Mouse (Mus musculus): ENCODE data around the gene Slc9b1.

DNA sequence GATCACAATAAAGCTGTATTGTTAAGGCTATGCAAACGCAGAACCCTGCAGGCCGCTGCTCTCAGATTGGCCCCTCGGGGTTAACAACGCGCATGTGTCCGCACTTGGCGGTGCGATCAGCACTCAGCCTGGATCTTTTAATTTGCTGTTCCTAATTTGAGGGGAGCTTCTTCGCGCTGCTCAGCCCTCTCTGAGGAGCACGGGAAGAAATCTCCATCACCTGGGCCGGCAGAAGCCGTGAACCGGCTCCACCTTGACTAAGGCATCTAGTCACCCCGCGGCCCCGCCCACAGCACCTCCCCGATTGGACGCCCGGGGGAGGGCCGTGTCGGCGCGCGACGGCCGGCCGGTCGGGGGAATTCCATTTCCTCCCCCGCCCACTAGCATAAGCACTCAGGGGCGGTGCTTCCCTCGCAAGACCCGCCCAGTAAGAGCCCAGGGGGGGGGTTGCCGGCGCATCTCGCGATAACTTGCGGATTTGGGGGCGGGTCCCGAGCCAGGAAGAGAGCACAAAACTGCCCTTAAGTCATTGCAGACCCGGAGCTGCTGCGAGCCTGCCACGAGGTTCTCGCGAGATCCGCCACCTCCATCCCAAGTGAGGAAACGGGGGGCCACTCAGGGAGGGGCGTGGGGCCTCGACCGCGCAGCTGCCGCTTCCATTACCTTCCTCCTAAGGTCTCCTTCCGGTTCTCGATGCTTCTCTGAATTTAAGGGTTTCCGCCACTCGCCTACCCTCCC lies 90.1 kb downstream of the Slc9b1 start, which contains the start of gene Ube2d3:
- no peak for TF ChIP-seq CTCF (IDR thresholded peaks at IDR 0.05 in 2 of 3, conservative IDR thresholded peaks at IDR 0.05 in 1 of 3; ENCODE audit: control insufficient read depth in 1 of 3, insufficient read depth in 1 of 3, low read depth in 2 of 3, low read length in 3 of 3, poor library complexity in 1 of 3, severe bottlenecking in 1 of 3)
- TF ChIP-seq MYC (IDR thresholded peaks at IDR 0.05; ENCODE audit: low read depth, low read length) = peak; percentile 81; the same call in 1 of the 2 replicates
- no peak for TF ChIP-seq GATA1 (IDR thresholded peaks at IDR 0.05; ENCODE audit: low read depth, low read length)
